Comparison of ENCODE assay signal across 9 mouse cellular contexts in the genomic region with DNA sequence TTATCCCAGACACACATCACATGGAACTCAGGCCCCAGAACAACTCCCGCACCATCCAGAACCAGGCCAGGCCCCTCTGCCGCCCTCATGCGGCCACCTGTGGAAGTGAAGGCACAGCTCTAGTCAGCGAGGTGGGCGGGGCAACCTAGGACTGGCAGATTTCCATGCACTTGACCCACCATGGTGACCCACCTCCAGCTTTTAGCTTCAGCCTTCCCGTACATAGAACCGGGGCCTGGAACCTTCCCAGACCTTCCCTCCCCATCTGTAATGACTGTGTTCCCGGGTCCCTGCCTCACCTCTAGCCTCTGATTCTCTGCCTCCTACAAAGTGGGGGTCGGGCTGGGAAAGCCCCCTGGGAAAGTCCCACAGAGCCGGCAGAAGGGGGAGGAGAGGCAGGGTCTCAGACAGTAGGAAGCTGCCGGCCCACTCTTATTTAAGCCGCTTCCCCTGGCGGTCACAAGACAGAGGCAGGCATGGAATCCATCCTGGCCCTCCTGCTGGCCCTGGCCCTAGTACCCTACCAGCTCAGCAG. TPM values are rescaled to one million over a fixed set of nuclear protein-coding genes. Genes with fewer than 3 reads are reported as not detected.
A peak's percentile ranks its signal among the peaks of the same experiment; 100 is the strongest.
DNase-seq lines count a peak whose midpoint lies in the region; ATAC-seq lines count a peak whose summit lies in the region.
"Had no signal": no experiment of that assay in that cellular context is flagged by ENCODE, and none has a peak within 500 bp of the region (broad histone marks: within the 10 kb centered on the region; RNA-seq: fewer than 3 reads in every experiment).

A gene (plus strand): TSS at position 429 of the 535 bp plus-strand sequence.

- peak; percentile 38 for DNase-seq in ovary, postnatal 10 days (ENCODE audit: low spot score)
- DNase-seq in ovary, adult 18-20 months (ENCODE audit: low spot score) = no peak
- DNase-seq in c-Kit-positive CD71-negative TER-119-negative erythroid progenitor cells, embryonic 14.5 days (ENCODE audit: low read depth) = peak; percentile 38
- DNase-seq in lung, adult 18-20 months = peak; percentile 50 to 66
- peak; percentile 86 for DNase-seq in retina, embryonic 14.5 days (ENCODE audit: low spot score)
- DNase-seq in thymus, postnatal 36 days = peak; percentile 67 to 76

- no peaks in the 10 kb centered on the region for H3K36me3 ChIP-seq in kidney, embryonic 14.5 days (ENCODE audit: control insufficient read depth, insufficient read depth, low read length)

- H3K9ac ChIP-seq in kidney, embryonic 14.5 days (ENCODE audit: low read depth, low read length) = no peak within 1 kb of the TSS

- no peaks in the 10 kb centered on the region for H3K9me3 ChIP-seq in kidney, embryonic 14.5 days (ENCODE audit: control insufficient read depth, low read length)

- no peak within 1 kb of the TSS for H3K4me3 ChIP-seq in kidney, embryonic 14.5 days (ENCODE audit: low read length)

- H3K4me2 ChIP-seq in kidney, embryonic 14.5 days (replicated peaks; ENCODE audit: low read depth, low read length) = no peak within 1 kb of the TSS

- WGBS in kidney, embryonic 14.5 days = 11% methylated on average over 13 of the region's 13 CpGs

- H3K27ac ChIP-seq in kidney, embryonic 14.5 days (ENCODE audit: low read depth, low read length) = no peak within 1 kb of the TSS

- peak; percentile 47 for ATAC-seq in erythroid progenitor cell, adult 5-6 weeks (replicated peaks; ENCODE audit: low FRiP score, poor library complexity, severe bottlenecking)
- ATAC-seq in kidney, embryonic 14.5 days (ENCODE audit: low FRiP score, low TSS enrichment) = peak; percentile 15; the same call in 1 of the 2 replicates

- no peaks in the 10 kb centered on the region for H3K27me3 ChIP-seq in kidney, embryonic 14.5 days (ENCODE audit: control insufficient read depth, insufficient read depth, low read length)

- H3K4me1 ChIP-seq in kidney, embryonic 14.5 days (ENCODE audit: control insufficient read depth, insufficient read depth, low read length) = 0 out of 2 replicates have a peak, but pooled peaks cover 4% of the 10 kb centered on the region

RNA-seq across cellular contexts. Expression of the gene that starts here (rescaled TPM):
- not detected in 2 replicates for total RNA-seq in erythroid progenitor cell, adult 5-6 weeks (2015; ENCODE audit: low replicate concordance)
- not detected in 2 replicates for total RNA-seq in erythroid progenitor cell, adult 5-6 weeks (2017; ENCODE audit: low replicate concordance)
- polyA plus RNA-seq in kidney, embryonic 14.5 days (2014; fragmentation: Nextera tagmentation; extraction: Ambion mirVana) = 2.6 and 3.6 TPM in 2 replicates
- polyA plus RNA-seq: frontal cortex, adult 2 months had no signal

Comparison
In these comparisons a context has a peak if more than half of its experiments do, and no peak if none do; other contexts are left out.
1. Peak in ATAC-seq in erythroid progenitor cell, adult 5-6 weeks; RNA of the gene not detected or under 1 TPM.